Mouse (Mus musculus) monocyte, adult 59 days (primary cell): Measurements from ENCODE around the gene Fam205a3. TPM values are rescaled to one million over a fixed set of nuclear protein-coding genes. Genes with fewer than 3 reads are reported as not detected.

Source experiments
- total RNA-seq, 2 experiments: library from RNA; stranded (reverse); gene quantifications; one replicate each; pipeline ENCODE4 v1.2.4; 2023

Fam205a3 gene
- not detected for total RNA-seq

GRCm38 (mm10) chr4:42318034-42318433, at the start of gene Fam205a3:
Gene Fam205a3, plus strand, starts transcription at chr4:42318334.

GRCm38 (mm10) chr4:42293967-42294366, 24.2 kb upstream of the Fam205a3 start, which contains the start of gene Gm21953:
Gene Gm21953, plus strand, starts transcription at chr4:42294267.

Other genes starting within 250 kb of the Fam205a3 start
- not detected for gene Gm3893, start 227.1 kb upstream of the Fam205a3 start, total RNA-seq
- not detected for gene Gm13304, start 203.5 kb upstream of the Fam205a3 start, total RNA-seq
- not detected for gene Gm13306, start 164.9 kb upstream of the Fam205a3 start, total RNA-seq
- not detected for gene Gm13305, start 149.7 kb upstream of the Fam205a3 start, total RNA-seq
- not detected for gene Gm10600, start 77.7 kb upstream of the Fam205a3 start, total RNA-seq
- not detected for gene Ccl21b, start 62.6 kb upstream of the Fam205a3 start, total RNA-seq
- gene Gm21953, start 24.1 kb upstream of the Fam205a3 start, total RNA-seq, result not detected
- not detected for gene Gm21586, start 121.0 kb downstream of the Fam205a3 start, total RNA-seq
- not detected for gene Gm2163, start 148.4 kb downstream of the Fam205a3 start, total RNA-seq
- gene Fam205a2, start 209.8 kb downstream of the Fam205a3 start, total RNA-seq, result not detected